9 mouse cellular contexts compared by ENCODE assay signal in the genomic region with DNA sequence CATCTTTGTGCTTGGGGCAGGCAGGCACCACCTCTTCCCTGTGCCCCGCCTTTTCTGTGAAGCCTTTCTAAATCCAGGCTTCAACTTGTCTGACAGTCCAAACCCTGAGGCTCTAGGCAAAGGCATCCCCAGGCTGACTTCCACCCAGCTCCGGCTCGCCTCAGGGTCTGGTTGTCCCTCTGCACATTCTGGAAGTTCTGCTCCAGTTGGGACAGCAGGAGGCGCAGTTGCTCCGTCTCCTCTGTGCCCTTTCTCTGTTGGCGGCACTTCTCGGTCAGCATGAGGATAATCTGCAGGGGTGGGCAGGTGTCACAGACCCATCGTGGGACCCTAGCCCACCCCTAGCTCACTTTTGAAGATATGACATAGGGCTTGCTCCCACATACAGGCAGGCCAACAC. TPM values are rescaled to one million over a fixed set of nuclear protein-coding genes. Genes with fewer than 3 reads are reported as not detected.
DNase-seq lines count a peak whose midpoint lies in the region; ATAC-seq and TF ChIP-seq lines count a peak whose summit lies in the region.
"Had no signal": no experiment of that assay in that cellular context is flagged by ENCODE, and none has a peak within 500 bp of the region (broad histone marks: within the 10 kb centered on the region; RNA-seq: fewer than 3 reads in every experiment).

No protein-coding gene starts in this region.

- no peak overlapping the region for H3K27ac ChIP-seq in hindbrain, embryonic 11.5 days (ENCODE audit: low read depth, low read length)
- H3K27ac ChIP-seq in hindbrain, embryonic 12.5 days: no peak overlapping the region
- H3K27ac ChIP-seq in MEL (ENCODE audit: control insufficient read depth, low read depth, low read length): no peak overlapping the region
- H3K27ac ChIP-seq: limb, embryonic 15.5 days had no signal

- no peaks in the 10 kb centered on the region; the same call in 1 of the 2 replicates for H3K79me2 ChIP-seq in MEL (ENCODE audit: control insufficient read depth, insufficient read depth, low read length, poor library complexity)

- TF ChIP-seq CTCF in MEL (IDR thresholded peaks at IDR 0.05 in 2 of 3, conservative IDR thresholded peaks at IDR 0.05 in 1 of 3; ENCODE audit: control insufficient read depth in 1 of 3, insufficient read depth in 1 of 3, low read depth in 2 of 3, low read length in 3 of 3, poor library complexity in 1 of 3, severe bottlenecking in 1 of 3): peak; percentile 13 to 59 (median 59); a peak in 5 of 6 replicates

- no peaks in the 10 kb centered on the region for H3K36me3 ChIP-seq in hindbrain, embryonic 11.5 days (ENCODE audit: control insufficient read depth, insufficient read depth, low read length)
- no peaks in the 10 kb centered on the region for H3K36me3 ChIP-seq in hindbrain, embryonic 12.5 days
- no peaks in the 10 kb centered on the region for H3K36me3 ChIP-seq in MEL (ENCODE audit: control insufficient read depth in 1 of 2, insufficient read depth in 2 of 2, low read length in 2 of 2)
- H3K36me3 ChIP-seq: limb, embryonic 15.5 days had no signal

- no peak for ATAC-seq in hindbrain, embryonic 11.5 days (ENCODE audit: low FRiP score)
- no peak for ATAC-seq in hindbrain, embryonic 12.5 days (ENCODE audit: low FRiP score)

- peak; percentile 73 for DNase-seq in hindbrain, embryonic 11.5 days (ENCODE audit: low spot score)
- peak; percentile 28 for DNase-seq in MEL (ENCODE audit: low read depth, low spot score)
- DNase-seq in cerebellum, postnatal 36 days: peak; percentile 79 to 80
- DNase-seq in heart, adult 9 months (ENCODE audit: low spot score in 2 of 2): peak; percentile 31 to 62
- DNase-seq in left cerebral cortex, postnatal 4 days: peak; percentile 73
- DNase-seq in ovary, adult 18-20 months (ENCODE audit: low spot score): peak; percentile 43
- peak; percentile 73 for DNase-seq in thymus, postnatal 14 days

- TF ChIP-seq EP300 in MEL (IDR thresholded peaks at IDR 0.05; ENCODE audit: low read depth in 1 of 2, low read length in 2 of 2): no peak

- H3K4me1 ChIP-seq in hindbrain, embryonic 11.5 days (replicated peaks; ENCODE audit: control insufficient read depth, insufficient read depth, low read length): 0 out of 2 replicates have a peak, but pooled peaks cover 5% of the 10 kb centered on the region
- H3K4me1 ChIP-seq in hindbrain, embryonic 12.5 days: peaks cover 13% of the 10 kb centered on the region
- peaks cover 0 to 5% of the 10 kb centered on the region in 2 experiments; a peak in 2 of 4 replicates for H3K4me1 ChIP-seq in MEL (ENCODE audit: control insufficient read depth in 1 of 2, insufficient read depth in 2 of 2, low read length in 2 of 2)

- H3K27me3 ChIP-seq in hindbrain, embryonic 11.5 days (ENCODE audit: control insufficient read depth, insufficient read depth, low read length): no peaks in the 10 kb centered on the region
- H3K27me3 ChIP-seq in hindbrain, embryonic 12.5 days: peaks cover 3% of the 10 kb centered on the region; the same call in 1 of the 2 replicates
- no peaks in the 10 kb centered on the region for H3K27me3 ChIP-seq in MEL (ENCODE audit: control insufficient read depth in 1 of 2, insufficient read depth in 2 of 2, low read length in 2 of 2)
- H3K27me3 ChIP-seq: limb, embryonic 15.5 days had no signal

- no peak overlapping the region; the same call in 1 of the 2 replicates for H3K4me2 ChIP-seq in hindbrain, embryonic 11.5 days (replicated peaks; ENCODE audit: low read depth, low read length)
- no peak overlapping the region for H3K4me2 ChIP-seq in hindbrain, embryonic 12.5 days (replicated peaks)
- H3K4me2 ChIP-seq: limb, embryonic 15.5 days had no signal

- no peak overlapping the region for H3K4me3 ChIP-seq in hindbrain, embryonic 11.5 days (ENCODE audit: low read depth, low read length)
- no peak overlapping the region for H3K4me3 ChIP-seq in hindbrain, embryonic 12.5 days
- H3K4me3 ChIP-seq in MEL (ENCODE audit: control insufficient read depth in 1 of 2, insufficient read depth in 1 of 2, low read depth in 2 of 2, low read length in 2 of 2): no peak overlapping the region
- H3K4me3 ChIP-seq: limb, embryonic 15.5 days had no signal

- H3K9me3 ChIP-seq in hindbrain, embryonic 11.5 days (ENCODE audit: control insufficient read depth, low read length): no peaks in the 10 kb centered on the region
- no peaks in the 10 kb centered on the region for H3K9me3 ChIP-seq in hindbrain, embryonic 12.5 days (replicated peaks)
- H3K9me3 ChIP-seq in MEL (replicated peaks; ENCODE audit: insufficient read depth, low read length): no peaks in the 10 kb centered on the region
- H3K9me3 ChIP-seq: limb, embryonic 15.5 days had no signal

- WGBS in hindbrain, embryonic 11.5 days: 21% methylated on average over 8 of the region's 8 CpGs
- 14% methylated on average over 8 of the region's 8 CpGs for WGBS in hindbrain, embryonic 12.5 days

- no peak for TF ChIP-seq POLR2A in MEL (IDR thresholded peaks at IDR 0.05; ENCODE audit: control insufficient read depth in 1 of 2, insufficient read depth in 1 of 2, low read depth in 1 of 2, low read length in 2 of 2, poor library complexity in 1 of 2)

- intact Hi-C loops in left cerebral cortex, postnatal 4 days (cut with DNase I): no loop called here

- no peak overlapping the region for H3K9ac ChIP-seq in hindbrain, embryonic 11.5 days (ENCODE audit: low read depth, low read length)
- H3K9ac ChIP-seq in hindbrain, embryonic 12.5 days: no peak overlapping the region
- H3K9ac ChIP-seq in MEL (ENCODE audit: control insufficient read depth, low read depth, low read length, poor library complexity, severe bottlenecking): no peak overlapping the region
- H3K9ac ChIP-seq: limb, embryonic 15.5 days had no signal

- peak; percentile 33 for TF ChIP-seq RAD21 in MEL (IDR thresholded peaks at IDR 0.05; ENCODE audit: low read depth, low read length)

TF ChIP-seq in MEL, 35 proteins besides CTCF, POLR2A, EP300 and RAD21 (continues in another document):
- TF ChIP-seq GABPA (IDR thresholded peaks at IDR 0.05; ENCODE audit: low read depth, low read length) (no peak), MEF2A (IDR thresholded peaks at IDR 0.05; ENCODE audit: extremely low read depth, insufficient replicate concordance, low read depth, low read length, poor library complexity, severe bottlenecking) (no peak), MYC (IDR thresholded peaks at IDR 0.05; ENCODE audit: low read depth, low read length) (no peak), SIN3A (IDR thresholded peaks at IDR 0.05; ENCODE audit: low read length) (no peak), USF2 (IDR thresholded peaks at IDR 0.05; ENCODE audit: borderline replicate concordance in 1 of 2, insufficient read depth in 1 of 2, low read depth in 1 of 2, low read length in 2 of 2) (no peak), ETS1 (IDR thresholded peaks at IDR 0.05; ENCODE audit: low read depth, low read length) (no peak), POLR2AphosphoS2 (IDR thresholded peaks at IDR 0.05; ENCODE audit: low read length) (no peak), ELF1 (IDR thresholded peaks at IDR 0.05; ENCODE audit: low read depth, low read length) (no peak), CHD1 (IDR thresholded peaks at IDR 0.05; ENCODE audit: low read depth, low read length) (no peak), ZMIZ1 (IDR thresholded peaks at IDR 0.05; ENCODE audit: low read depth, low read length) (no peak), SMC3 (IDR thresholded peaks at IDR 0.05; ENCODE audit: low read depth, low read length) (peak; percentile 50), TBP (IDR thresholded peaks at IDR 0.05; ENCODE audit: low read depth, low read length) (no peak), GATA1 (IDR thresholded peaks at IDR 0.05; ENCODE audit: low read depth, low read length) (no peak)

RNA-seq across cellular contexts. Expression of a gene that starts 3.5 kb away (rescaled TPM):
- polyA plus RNA-seq in hindbrain, embryonic 11.5 days (2014; fragmentation: Nextera tagmentation; extraction: Ambion mirVana): 4.2 and 4.3 TPM in 2 replicates
- polyA plus RNA-seq in hindbrain, embryonic 12.5 days (2016; fragmentation: Nextera tagmentation; extraction: Ambion mirVana): 4.6 and 5.6 TPM in 2 replicates
- 18.0 and 27.9 TPM in 2 replicates for total RNA-seq in MEL (2012; rRNA removed)
- 10 to 100 TPM in 1 of 2 experiments, not detected in 1; 12.3 TPM for polyA plus RNA-seq in MEL (2012; ENCODE audit: insufficient read depth in 1 of 2, insufficient read length in 2 of 2, low read depth in 1 of 2, low replicate concordance in 2 of 2, missing spikeins in 1 of 2)
- total RNA-seq in left cerebral cortex, postnatal 4 days (2021): 10 to 100 TPM in 1 of 2 experiments, 1 to 10 TPM in 1; 6.5 to 11.2 TPM

RNA-seq across cellular contexts. Expression of a gene that starts 3.7 kb away (rescaled TPM):
- polyA plus RNA-seq in hindbrain, embryonic 11.5 days (2014; fragmentation: Nextera tagmentation; extraction: Ambion mirVana): 0.22 and 0.34 TPM in 2 replicates
- 0.63 and 1.1 TPM in 2 replicates for polyA plus RNA-seq in hindbrain, embryonic 12.5 days (2016; fragmentation: Nextera tagmentation; extraction: Ambion mirVana)
- total RNA-seq in MEL (2012; rRNA removed): 0.26 and 0.69 TPM in 2 replicates
- polyA plus RNA-seq in MEL (2012; ENCODE audit: insufficient read depth in 1 of 2, insufficient read length in 2 of 2, low read depth in 1 of 2, low replicate concordance in 2 of 2, missing spikeins in 1 of 2): under 1 TPM in 1 of 2 experiments, not detected in 1; 0.35 TPM
- total RNA-seq in left cerebral cortex, postnatal 4 days (2021): under 1 TPM; 0.42 to 0.66 TPM

RNA-seq across cellular contexts. Expression of a gene that starts 5.1 kb away (rescaled TPM):
- polyA plus RNA-seq in hindbrain, embryonic 11.5 days (2014; fragmentation: Nextera tagmentation; extraction: Ambion mirVana): 0.80 and 0.98 TPM in 2 replicates
- 0.85 and 1.5 TPM in 2 replicates for polyA plus RNA-seq in hindbrain, embryonic 12.5 days (2016; fragmentation: Nextera tagmentation; extraction: Ambion mirVana)
- 0.12 and 0.13 TPM in 2 replicates for total RNA-seq in MEL (2012; rRNA removed)
- 1 to 10 TPM in 1 of 2 experiments, not detected in 1; 2.3 TPM for polyA plus RNA-seq in MEL (2012; ENCODE audit: insufficient read depth in 1 of 2, insufficient read length in 2 of 2, low read depth in 1 of 2, low replicate concordance in 2 of 2, missing spikeins in 1 of 2)
- total RNA-seq in left cerebral cortex, postnatal 4 days (2021): under 1 TPM; 0.34 to 0.58 TPM

RNA-seq across cellular contexts. Expression of a gene that starts 22.1 kb away (rescaled TPM):
- 53.1 and 53.5 TPM in 2 replicates for polyA plus RNA-seq in hindbrain, embryonic 11.5 days (2014; fragmentation: Nextera tagmentation; extraction: Ambion mirVana)
- 52.1 and 55.9 TPM in 2 replicates for polyA plus RNA-seq in hindbrain, embryonic 12.5 days (2016; fragmentation: Nextera tagmentation; extraction: Ambion mirVana)
- 46.6 and 54.7 TPM in 2 replicates for total RNA-seq in MEL (2012; rRNA removed)
- polyA plus RNA-seq in MEL (2012; ENCODE audit: insufficient read depth in 1 of 2, insufficient read length in 2 of 2, low read depth in 1 of 2, low replicate concordance in 2 of 2, missing spikeins in 1 of 2): 10 to 100 TPM in 1 of 2 experiments, not detected in 1; 62.2 TPM
- 10 to 100 TPM; 29.3 to 30.5 TPM for total RNA-seq in left cerebral cortex, postnatal 4 days (2021)

RNA-seq across cellular contexts. Expression of a gene that starts 38.3 kb away (rescaled TPM):
- 2.3 and 3.0 TPM in 2 replicates for polyA plus RNA-seq in hindbrain, embryonic 11.5 days (2014; fragmentation: Nextera tagmentation; extraction: Ambion mirVana)
- 1.6 and 2.0 TPM in 2 replicates for polyA plus RNA-seq in hindbrain, embryonic 12.5 days (2016; fragmentation: Nextera tagmentation; extraction: Ambion mirVana)
- not detected in 2 replicates for total RNA-seq in MEL (2012; rRNA removed)
- not detected for polyA plus RNA-seq in MEL (2012; ENCODE audit: insufficient read depth in 1 of 2, insufficient read length in 2 of 2, low read depth in 1 of 2, low replicate concordance in 2 of 2, missing spikeins in 1 of 2)
- total RNA-seq in left cerebral cortex, postnatal 4 days (2021): 1 to 10 TPM; 3.0 to 3.2 TPM
- polyA plus RNA-seq: limb, embryonic 15.5 days had no signal

Comparison
In these comparisons a context has a peak if more than half of its experiments do, and no peak if none do; other contexts are left out.
1. DNase-seq: peak in every context shown above with its lines; median percentile 80 in cerebellum, postnatal 36 days; 73 in hindbrain, embryonic 11.5 days; 73 in left cerebral cortex, postnatal 4 days; 73 in thymus, postnatal 14 days; 46 in heart, adult 9 months; 43 in ovary, adult 18-20 months; 28 in MEL.